Mouse (Mus musculus): ENCODE results near the gene Cavin4. TPM values are rescaled to one million over a fixed set of nuclear protein-coding genes. Genes with fewer than 3 reads are reported as not detected.

The Cavin4 gene
- 1.9 and 2.2 TPM in 2 replicates for polyA plus RNA-seq (2015; fragmentation: Nextera tagmentation; extraction: Ambion mirVana)

- no peaks in the 10 kb centered on the region for H3K9me3 ChIP-seq
- no peak for ATAC-seq (ENCODE audit: low FRiP score)
- no peak within 1 kb of the TSS for H3K9ac ChIP-seq
- no peak within 1 kb of the TSS for H3K4me3 ChIP-seq
- peaks cover 66% of the 10 kb centered on the region for H3K36me3 ChIP-seq
- no peak within 1 kb of the TSS for H3K27ac ChIP-seq
- H3K4me2 ChIP-seq, result no peak within 1 kb of the TSS
- H3K4me1 ChIP-seq (replicated peaks), result no peaks in the 10 kb centered on the region
- WGBS, result 94% methylated on average over 10 of the region's 10 CpGs
- H3K27me3 ChIP-seq, result no peaks in the 10 kb centered on the region
These were observed at the start of gene Cavin4 for GRCm38 (mm10) chr4:48663271-48663670. Gene Cavin4 (plus strand): TSS chr4:48663514.

GRCm38 (mm10) chr4:48615483-48615882, 47.8 kb upstream of the Cavin4 start:
- Histone ChIP-seq H3K9me3 (no peaks in the 10 kb centered on the region), H3K4me3 (no peak overlapping the region), H3K27ac (no peak overlapping the region), H3K27me3 (no peaks in the 10 kb centered on the region), H3K4me2 (no peak overlapping the region), H3K9ac (no peak overlapping the region), H3K4me1 (replicated peaks) (no peaks in the 10 kb centered on the region), H3K36me3 (peaks cover 56% of the 10 kb centered on the region)
- WGBS, result 86% methylated on average over 4 of the region's 4 CpGs
- no peak for ATAC-seq (ENCODE audit: low FRiP score)

- Histone ChIP-seq H3K27ac (no peak overlapping the region), H3K27me3 (no peaks in the 10 kb centered on the region), H3K9me3 (no peaks in the 10 kb centered on the region), H3K4me3 (no peak overlapping the region), H3K4me1 (replicated peaks) (no peaks in the 10 kb centered on the region), H3K36me3 (peaks cover 57% of the 10 kb centered on the region), H3K9ac (no peak overlapping the region), H3K4me2 (no peak overlapping the region)
- 96% methylated on average over 15 of the region's 15 CpGs for WGBS
- no peak for ATAC-seq (ENCODE audit: low FRiP score)
These were observed 46.1 kb upstream of the Cavin4 start for GRCm38 (mm10) chr4:48617201-48617600.

- ATAC-seq (ENCODE audit: low FRiP score), result no peak
- Histone ChIP-seq H3K4me3 (no peak overlapping the region), H3K9ac (no peak overlapping the region), H3K36me3 (peaks cover 75% of the 10 kb centered on the region), H3K27me3 (no peaks in the 10 kb centered on the region), H3K27ac (no peak overlapping the region), H3K4me2 (no peak overlapping the region), H3K4me1 (replicated peaks) (no peaks in the 10 kb centered on the region), H3K9me3 (no peaks in the 10 kb centered on the region)
- 92% methylated on average over 6 of the region's 6 CpGs for WGBS
These were observed 43.2 kb upstream of the Cavin4 start for GRCm38 (mm10) chr4:48620121-48620520.

GRCm38 (mm10) chr4:48622246-48622645, 41.1 kb upstream of the Cavin4 start:
- Histone ChIP-seq H3K27me3 (no peaks in the 10 kb centered on the region), H3K4me3 (no peak overlapping the region), H3K9me3 (no peaks in the 10 kb centered on the region), H3K9ac (no peak overlapping the region), H3K36me3 (peaks cover 68% of the 10 kb centered on the region), H3K27ac (no peak overlapping the region), H3K4me1 (replicated peaks) (no peaks in the 10 kb centered on the region), H3K4me2 (no peak overlapping the region)
- WGBS, result 95% methylated on average over 6 of the region's 6 CpGs
- ATAC-seq (ENCODE audit: low FRiP score), result no peak

- no peak for ATAC-seq (ENCODE audit: low FRiP score)
These were observed 40.4 kb upstream of the Cavin4 start for GRCm38 (mm10) chr4:48622946-48623345.

GRCm38 (mm10) chr4:48624961-48625360, 38.4 kb upstream of the Cavin4 start:
- no peak overlapping the region for H3K27ac ChIP-seq
- ATAC-seq (ENCODE audit: low FRiP score), result no peak
- H3K27me3 ChIP-seq, result no peaks in the 10 kb centered on the region
- peaks cover 74% of the 10 kb centered on the region for H3K36me3 ChIP-seq
- WGBS, result 72% methylated on average over 6 of the region's 6 CpGs
- no peaks in the 10 kb centered on the region for H3K4me1 ChIP-seq (replicated peaks)
- H3K9me3 ChIP-seq, result no peaks in the 10 kb centered on the region
- H3K4me3 ChIP-seq, result no peak overlapping the region
- no peak overlapping the region for H3K9ac ChIP-seq
- H3K4me2 ChIP-seq, result no peak overlapping the region

More at GRCm38 (mm10) chr4:48622946-48623345, 40.4 kb upstream of the Cavin4 start:
- Histone ChIP-seq H3K27me3 (no peaks in the 10 kb centered on the region), H3K9ac (no peak overlapping the region), H3K4me2 (no peak overlapping the region), H3K27ac (no peak overlapping the region), H3K4me3 (no peak overlapping the region), H3K36me3 (peaks cover 69% of the 10 kb centered on the region), H3K9me3 (no peaks in the 10 kb centered on the region), H3K4me1 (replicated peaks) (no peaks in the 10 kb centered on the region)
- WGBS, result 96% methylated on average over 7 of the region's 7 CpGs

DNA sequence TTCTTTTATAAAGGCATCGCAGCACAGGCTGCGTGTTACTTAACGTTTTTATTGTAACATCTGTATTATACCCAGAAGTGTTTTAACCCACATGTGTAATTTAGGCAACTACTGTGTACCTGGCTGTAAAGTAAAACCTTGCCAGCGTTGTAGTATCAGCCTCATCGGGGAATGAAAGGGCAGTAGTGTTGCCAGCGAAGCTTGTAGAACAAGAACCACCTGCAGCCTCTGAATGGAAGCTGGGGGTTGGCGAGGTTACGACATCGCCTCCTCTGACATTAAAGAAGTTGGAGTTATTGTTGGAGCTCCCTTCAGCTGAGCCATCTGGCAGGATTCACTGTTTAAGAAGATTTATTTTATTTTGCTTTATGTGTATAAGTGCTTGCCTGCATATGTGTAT, 37.5 kb upstream of the Cavin4 start:
- Histone ChIP-seq H3K4me3 (no peak overlapping the region), H3K36me3 (peaks cover 75% of the 10 kb centered on the region), H3K9ac (no peak overlapping the region), H3K27ac (no peak overlapping the region), H3K9me3 (no peaks in the 10 kb centered on the region), H3K4me2 (no peak overlapping the region), H3K27me3 (no peaks in the 10 kb centered on the region), H3K4me1 (replicated peaks) (no peaks in the 10 kb centered on the region)
- WGBS, result 82% methylated on average over 9 of the region's 9 CpGs
- ATAC-seq (ENCODE audit: low FRiP score), result no peak

- no peak overlapping the region for H3K27ac ChIP-seq
- no peak overlapping the region for H3K4me3 ChIP-seq
- no peak overlapping the region for H3K9ac ChIP-seq
- H3K9me3 ChIP-seq, result no peaks in the 10 kb centered on the region
- WGBS, result 79% methylated on average over 13 of the region's 13 CpGs
- ATAC-seq (ENCODE audit: low FRiP score), result 0 out of 2 replicates have a peak, but pooled peaks have one; percentile 29
- H3K27me3 ChIP-seq, result no peaks in the 10 kb centered on the region
- no peaks in the 10 kb centered on the region for H3K4me1 ChIP-seq (replicated peaks)
- peaks cover 47% of the 10 kb centered on the region for H3K36me3 ChIP-seq
- H3K4me2 ChIP-seq, result no peak overlapping the region
These were observed 33.9 kb upstream of the Cavin4 start for GRCm38 (mm10) chr4:48629445-48629844.

GRCm38 (mm10) chr4:48633529-48633928, 29.8 kb upstream of the Cavin4 start:
- 77% methylated on average over 6 of the region's 6 CpGs for WGBS
- Histone ChIP-seq H3K9me3 (no peaks in the 10 kb centered on the region), H3K4me1 (replicated peaks) (peaks cover 3% of the 10 kb centered on the region; the same call in 1 of the 2 replicates), H3K27me3 (no peaks in the 10 kb centered on the region), H3K4me3 (no peak overlapping the region), H3K36me3 (peaks cover 44% of the 10 kb centered on the region), H3K9ac (no peak overlapping the region), H3K4me2 (no peak overlapping the region), H3K27ac (no peak overlapping the region)
- no peak for ATAC-seq (ENCODE audit: low FRiP score)

- no peak overlapping the region for H3K27ac ChIP-seq
- peaks cover 44% of the 10 kb centered on the region for H3K36me3 ChIP-seq
- H3K4me1 ChIP-seq (replicated peaks), result peaks cover 3% of the 10 kb centered on the region; the same call in 1 of the 2 replicates
- WGBS, result 78% methylated on average over 2 of the region's 2 CpGs
- no peaks in the 10 kb centered on the region for H3K27me3 ChIP-seq
- no peaks in the 10 kb centered on the region for H3K9me3 ChIP-seq
- H3K9ac ChIP-seq, result no peak overlapping the region
- H3K4me2 ChIP-seq, result no peak overlapping the region
- no peak for ATAC-seq (ENCODE audit: low FRiP score)
- H3K4me3 ChIP-seq, result no peak overlapping the region
These were observed 29.3 kb upstream of the Cavin4 start for GRCm38 (mm10) chr4:48634058-48634457.

- 97% methylated on average over 13 of the region's 13 CpGs for WGBS
- H3K27me3 ChIP-seq, result no peaks in the 10 kb centered on the region
- H3K27ac ChIP-seq, result no peak overlapping the region
- no peak for ATAC-seq (ENCODE audit: low FRiP score)
- no peak overlapping the region for H3K9ac ChIP-seq
- no peaks in the 10 kb centered on the region for H3K9me3 ChIP-seq
- no peak overlapping the region for H3K4me2 ChIP-seq
- H3K36me3 ChIP-seq, result peaks cover 56% of the 10 kb centered on the region
- peaks cover 3% of the 10 kb centered on the region; the same call in 1 of the 2 replicates for H3K4me1 ChIP-seq (replicated peaks)
- H3K4me3 ChIP-seq, result no peak overlapping the region
These were observed 26.5 kb upstream of the Cavin4 start for GRCm38 (mm10) chr4:48636831-48637230.

DNA sequence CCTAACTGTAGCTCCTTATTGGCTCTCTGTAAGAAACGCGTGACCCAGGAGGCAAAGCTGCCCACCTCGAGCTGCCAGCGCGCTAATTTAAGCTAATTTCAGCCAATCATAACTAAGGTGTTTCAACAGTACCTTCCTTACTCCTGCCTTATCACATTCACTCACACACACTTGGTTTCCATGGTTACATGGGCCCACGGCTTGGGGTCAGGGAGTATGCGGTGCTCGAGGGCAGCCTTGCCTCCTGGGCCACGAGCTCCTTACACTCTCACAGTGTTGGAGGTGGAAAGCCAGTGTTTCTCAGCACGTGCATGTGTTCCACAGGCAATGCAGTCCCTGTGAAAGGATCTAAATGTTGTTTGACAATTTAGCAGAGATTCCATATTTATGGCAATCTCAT, 25.2 kb upstream of the Cavin4 start:
- H3K27me3 ChIP-seq, result no peaks in the 10 kb centered on the region
- ATAC-seq (ENCODE audit: low FRiP score), result no peak
- 69% methylated on average over 10 of the region's 10 CpGs for WGBS
- H3K4me2 ChIP-seq, result no peak overlapping the region
- no peak overlapping the region for H3K9ac ChIP-seq
- no peak overlapping the region for H3K27ac ChIP-seq
- H3K4me3 ChIP-seq, result no peak overlapping the region
- H3K36me3 ChIP-seq, result peaks cover 67% of the 10 kb centered on the region
- peaks cover 3% of the 10 kb centered on the region; the same call in 1 of the 2 replicates for H3K4me1 ChIP-seq (replicated peaks)
- no peaks in the 10 kb centered on the region for H3K9me3 ChIP-seq

Measured in hindbrain, embryonic 13.5 days (tissue).